Mouse (Mus musculus): ENCODE data around the gene Nrbf2. TPM values are rescaled to one million over a fixed set of nuclear protein-coding genes. Genes with fewer than 3 reads are reported as not detected.

The Nrbf2 gene
- 34.3 and 35.9 TPM in 2 replicates for polyA plus RNA-seq (2021; fragmentation: Nextera tagmentation)
- long read RNA-seq, experiment 1, transcript Nrbf2-201 (4 exons, 1,813 nt), result major isoform, 67 of 75 reads
- long read RNA-seq, experiment 1, partial matches to known transcripts, result 0 of 75 reads
- long read RNA-seq, experiment 1, other reads (novel, unspliced or antisense), result 8 of 75 reads
- long read RNA-seq, experiment 2, transcript Nrbf2-201 (4 exons, 1,813 nt), result major isoform, 267 of 278 reads
- long read RNA-seq, experiment 2, partial matches to known transcripts, result 0 of 278 reads
- long read RNA-seq, experiment 2, other reads (novel, unspliced or antisense), result 11 of 278 reads

GRCm38 (mm10) chr10:67285176-67285814, at the start of gene Nrbf2:
TSS of gene Nrbf2 (minus strand) at chr10:67285305.

Other genes with a start within 250 kb of the Nrbf2 start
- gene Jmjd1c, start 189.2 kb downstream of the Nrbf2 start, polyA plus RNA-seq (2021; fragmentation: Nextera tagmentation), result 10.5 and 11.7 TPM in 2 replicates
- 13.1 and 14.1 TPM in 2 replicates for gene Reep3, start 188.4 kb downstream of the Nrbf2 start, polyA plus RNA-seq (2021; fragmentation: Nextera tagmentation)